Mouse (Mus musculus): ENCODE measurements around the gene Lrp5. TPM values are rescaled to one million over a fixed set of nuclear protein-coding genes. Genes with fewer than 3 reads are reported as not detected.
A peak's percentile ranks its signal among the peaks of the same experiment; 100 is the strongest.

Gene Lrp5
- 38.6 and 40.2 TPM in 2 replicates for polyA plus RNA-seq (2011; ENCODE audit: insufficient read depth, insufficient read length, low read depth, missing spikeins)

DNA sequence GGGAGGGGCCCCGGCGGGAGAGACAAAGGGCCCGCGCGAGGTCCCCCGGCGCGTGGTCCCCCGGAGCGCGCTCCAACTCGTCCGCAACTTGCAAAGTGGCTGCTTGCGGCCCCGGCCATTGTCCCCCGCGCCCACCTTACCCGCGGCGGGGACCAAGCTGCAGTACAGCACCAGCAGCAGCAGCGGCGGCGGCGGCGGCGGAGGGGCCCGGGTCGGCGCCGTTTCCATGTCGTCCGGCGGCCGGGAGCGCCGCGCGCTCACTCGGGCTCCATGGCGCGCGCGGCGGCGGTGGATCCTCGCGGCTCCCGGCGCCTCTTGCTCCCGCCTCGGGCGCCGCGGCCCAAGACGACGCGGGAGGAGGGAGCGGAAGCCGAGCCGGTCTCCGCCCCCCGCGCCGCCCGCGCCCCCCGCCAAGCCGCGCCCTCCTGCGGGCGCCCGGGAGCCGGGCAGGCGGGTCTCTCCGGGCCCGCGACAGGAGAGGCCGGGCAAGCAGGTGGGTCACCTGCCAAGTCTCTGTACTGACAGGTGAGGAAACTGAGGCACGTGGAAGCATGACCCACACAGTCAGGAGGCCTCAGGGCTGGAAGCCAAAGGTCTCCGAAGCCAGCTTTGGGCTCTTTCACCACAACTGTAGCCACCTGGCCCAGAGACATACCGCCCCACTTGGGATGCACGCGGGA, at the start of gene Lrp5:
Lrp5 (minus strand) TSS at position 350 of the 680 bp plus-strand sequence.
- peak within 1 kb of the TSS; percentile 95 for H3K9ac ChIP-seq (ENCODE audit: low read depth, poor library complexity, severe bottlenecking)
- no peak for TF ChIP-seq CTCF (IDR thresholded peaks at IDR 0.05; ENCODE audit: low read depth, low read length)
- no peak for TF ChIP-seq EP300 (IDR thresholded peaks at IDR 0.05; ENCODE audit: insufficient read depth, low read depth, low read length)
- peak; percentile 38 for TF ChIP-seq POLR2A (IDR thresholded peaks at IDR 0.05; ENCODE audit: insufficient read depth, low read length)
- H3K27me3 ChIP-seq (ENCODE audit: control insufficient read depth, insufficient read depth, low read length, poor library complexity, severe bottlenecking) = no peaks in the 10 kb centered on the region; the same call in 1 of the 2 replicates
- no peak within 1 kb of the TSS for H3K27ac ChIP-seq (ENCODE audit: insufficient read depth, low read length)
- peak within 1 kb of the TSS; percentile 83 for H3K4me3 ChIP-seq (ENCODE audit: low read depth, low read length)
- no peaks in the 10 kb centered on the region for H3K9me3 ChIP-seq (replicated peaks; ENCODE audit: control insufficient read depth, insufficient read depth, low read length, poor library complexity, severe bottlenecking)
- H3K36me3 ChIP-seq (ENCODE audit: control insufficient read depth, insufficient read depth, low read length, poor library complexity, severe bottlenecking) = no peaks in the 10 kb centered on the region
- peaks cover 6% of the 10 kb centered on the region for H3K4me1 ChIP-seq (ENCODE audit: control insufficient read depth, insufficient read depth, low read length)

DNA sequence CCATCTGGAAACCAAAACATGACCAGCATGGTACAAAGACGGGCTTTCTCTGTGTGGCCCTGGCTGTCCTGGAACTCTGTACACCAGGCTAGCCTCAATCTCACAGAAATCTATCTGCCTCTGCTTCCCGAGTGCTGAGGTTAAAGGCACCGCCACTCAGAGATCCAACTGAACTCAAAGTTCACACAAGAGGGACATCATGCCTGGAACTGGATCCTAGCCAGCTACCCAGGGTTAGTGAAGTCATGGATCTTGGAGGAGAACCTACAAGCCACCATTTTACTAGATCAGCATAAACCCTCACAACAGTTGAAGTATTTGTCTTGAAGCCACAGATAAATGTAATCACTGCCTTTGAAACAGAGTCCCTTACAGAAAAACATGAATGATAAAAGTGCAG, 49.6 kb upstream of the Lrp5 start:
- H3K36me3 ChIP-seq (ENCODE audit: control insufficient read depth, insufficient read depth, low read length, poor library complexity, severe bottlenecking) = no peaks in the 10 kb centered on the region
- H3K27me3 ChIP-seq (ENCODE audit: control insufficient read depth, insufficient read depth, low read length, poor library complexity, severe bottlenecking) = no peaks in the 10 kb centered on the region

GRCm38 (mm10) chr19:3730781-3731646, 44.6 kb upstream of the Lrp5 start:
- Histone ChIP-seq H3K9me3 (replicated peaks; ENCODE audit: control insufficient read depth, insufficient read depth, low read length, poor library complexity, severe bottlenecking) (no peaks in the 10 kb centered on the region), H3K4me1 (ENCODE audit: control insufficient read depth, insufficient read depth, low read length) (no peaks in the 10 kb centered on the region), H3K36me3 (ENCODE audit: control insufficient read depth, insufficient read depth, low read length, poor library complexity, severe bottlenecking) (no peaks in the 10 kb centered on the region), H3K27me3 (ENCODE audit: control insufficient read depth, insufficient read depth, low read length, poor library complexity, severe bottlenecking) (no peaks in the 10 kb centered on the region), H3K27ac (ENCODE audit: insufficient read depth, low read length) (no peak overlapping the region), H3K9ac (ENCODE audit: low read depth, poor library complexity, severe bottlenecking) (no peak overlapping the region), H3K4me3 (ENCODE audit: low read depth, low read length) (no peak overlapping the region)
- TF ChIP-seq EP300 (IDR thresholded peaks at IDR 0.05; ENCODE audit: insufficient read depth, low read depth, low read length) = no peak
- no peak for TF ChIP-seq POLR2A (IDR thresholded peaks at IDR 0.05; ENCODE audit: insufficient read depth, low read length)
- TF ChIP-seq CTCF (IDR thresholded peaks at IDR 0.05; ENCODE audit: low read depth, low read length) = no peak

More for the DNA sequence above, 49.6 kb upstream of the Lrp5 start:
- Histone ChIP-seq H3K4me1 (ENCODE audit: control insufficient read depth, insufficient read depth, low read length) (no peaks in the 10 kb centered on the region), H3K27ac (ENCODE audit: insufficient read depth, low read length) (no peak overlapping the region), H3K4me3 (ENCODE audit: low read depth, low read length) (no peak overlapping the region), H3K9ac (ENCODE audit: low read depth, poor library complexity, severe bottlenecking) (no peak overlapping the region), H3K9me3 (replicated peaks; ENCODE audit: control insufficient read depth, insufficient read depth, low read length, poor library complexity, severe bottlenecking) (no peaks in the 10 kb centered on the region)
- TF ChIP-seq CTCF (IDR thresholded peaks at IDR 0.05; ENCODE audit: low read depth, low read length) (no peak), EP300 (IDR thresholded peaks at IDR 0.05; ENCODE audit: insufficient read depth, low read depth, low read length) (no peak), POLR2A (IDR thresholded peaks at IDR 0.05; ENCODE audit: insufficient read depth, low read length) (no peak)

DNA sequence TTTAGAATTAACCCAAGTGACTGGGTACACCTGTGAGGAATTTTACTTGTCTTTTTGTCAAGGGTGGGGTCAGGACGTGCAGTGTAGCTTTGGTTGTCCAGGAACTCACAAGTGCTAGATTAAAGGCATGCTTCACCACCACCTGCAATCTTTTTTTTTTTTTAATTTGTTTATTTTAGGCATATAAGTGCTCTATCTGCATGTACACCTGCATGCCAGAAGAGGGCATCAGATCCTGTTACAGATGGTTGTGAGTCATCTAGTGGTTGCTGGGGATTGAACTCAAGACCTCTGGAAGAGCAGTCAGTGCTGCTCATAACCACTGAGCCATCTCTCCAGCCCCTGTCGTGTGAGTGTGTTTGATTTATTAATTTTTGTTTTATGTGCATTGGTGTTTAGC, 42.5 kb upstream of the Lrp5 start:
- Histone ChIP-seq H3K27ac (ENCODE audit: insufficient read depth, low read length) (no peak overlapping the region), H3K27me3 (ENCODE audit: control insufficient read depth, insufficient read depth, low read length, poor library complexity, severe bottlenecking) (no peaks in the 10 kb centered on the region), H3K9me3 (replicated peaks; ENCODE audit: control insufficient read depth, insufficient read depth, low read length, poor library complexity, severe bottlenecking) (no peaks in the 10 kb centered on the region), H3K4me1 (ENCODE audit: control insufficient read depth, insufficient read depth, low read length) (no peaks in the 10 kb centered on the region), H3K9ac (ENCODE audit: low read depth, poor library complexity, severe bottlenecking) (no peak overlapping the region), H3K36me3 (ENCODE audit: control insufficient read depth, insufficient read depth, low read length, poor library complexity, severe bottlenecking) (no peaks in the 10 kb centered on the region), H3K4me3 (ENCODE audit: low read depth, low read length) (no peak overlapping the region)
- TF ChIP-seq CTCF (IDR thresholded peaks at IDR 0.05; ENCODE audit: low read depth, low read length) (peak; percentile 8), EP300 (IDR thresholded peaks at IDR 0.05; ENCODE audit: insufficient read depth, low read depth, low read length) (no peak), POLR2A (IDR thresholded peaks at IDR 0.05; ENCODE audit: insufficient read depth, low read length) (no peak)

- Histone ChIP-seq H3K27ac (ENCODE audit: insufficient read depth, low read length) (no peak overlapping the region), H3K36me3 (ENCODE audit: control insufficient read depth, insufficient read depth, low read length, poor library complexity, severe bottlenecking) (no peaks in the 10 kb centered on the region)
- TF ChIP-seq EP300 (IDR thresholded peaks at IDR 0.05; ENCODE audit: insufficient read depth, low read depth, low read length) = no peak
- peak; percentile 44 for TF ChIP-seq CTCF (IDR thresholded peaks at IDR 0.05; ENCODE audit: low read depth, low read length)
Measured at GRCm38 (mm10) chr19:3724779-3725178, 38.4 kb upstream of the Lrp5 start.

GRCm38 (mm10) chr19:3723904-3724303, 37.5 kb upstream of the Lrp5 start:
- no peaks in the 10 kb centered on the region for H3K36me3 ChIP-seq (ENCODE audit: control insufficient read depth, insufficient read depth, low read length, poor library complexity, severe bottlenecking)
- TF ChIP-seq EP300 (IDR thresholded peaks at IDR 0.05; ENCODE audit: insufficient read depth, low read depth, low read length) (no peak), POLR2A (IDR thresholded peaks at IDR 0.05; ENCODE audit: insufficient read depth, low read length) (no peak), CTCF (IDR thresholded peaks at IDR 0.05; ENCODE audit: low read depth, low read length) (peak; percentile 59)
- no peak overlapping the region for H3K27ac ChIP-seq (ENCODE audit: insufficient read depth, low read length)
- no peaks in the 10 kb centered on the region for H3K9me3 ChIP-seq (replicated peaks; ENCODE audit: control insufficient read depth, insufficient read depth, low read length, poor library complexity, severe bottlenecking)
- H3K4me1 ChIP-seq (ENCODE audit: control insufficient read depth, insufficient read depth, low read length) = no peaks in the 10 kb centered on the region
- no peaks in the 10 kb centered on the region for H3K27me3 ChIP-seq (ENCODE audit: control insufficient read depth, insufficient read depth, low read length, poor library complexity, severe bottlenecking)
- no peak overlapping the region for H3K4me3 ChIP-seq (ENCODE audit: low read depth, low read length)
- no peak overlapping the region for H3K9ac ChIP-seq (ENCODE audit: low read depth, poor library complexity, severe bottlenecking)

More at GRCm38 (mm10) chr19:3724779-3725178, 38.4 kb upstream of the Lrp5 start:
- no peaks in the 10 kb centered on the region for H3K9me3 ChIP-seq (replicated peaks; ENCODE audit: control insufficient read depth, insufficient read depth, low read length, poor library complexity, severe bottlenecking)
- no peaks in the 10 kb centered on the region for H3K4me1 ChIP-seq (ENCODE audit: control insufficient read depth, insufficient read depth, low read length)
- H3K4me3 ChIP-seq (ENCODE audit: low read depth, low read length) = no peak overlapping the region
- H3K9ac ChIP-seq (ENCODE audit: low read depth, poor library complexity, severe bottlenecking) = no peak overlapping the region
- no peaks in the 10 kb centered on the region for H3K27me3 ChIP-seq (ENCODE audit: control insufficient read depth, insufficient read depth, low read length, poor library complexity, severe bottlenecking)

Data from ES-Bruce4 (cell line).